Mouse (Mus musculus): ENCODE data around the gene Efcab12. TPM values are rescaled to one million over a fixed set of nuclear protein-coding genes. Genes with fewer than 3 reads are reported as not detected.

Gene Efcab12
- total and polyA plus RNA-seq, 3 experiments: 0.11 TPM; not detected in 2

DNA sequence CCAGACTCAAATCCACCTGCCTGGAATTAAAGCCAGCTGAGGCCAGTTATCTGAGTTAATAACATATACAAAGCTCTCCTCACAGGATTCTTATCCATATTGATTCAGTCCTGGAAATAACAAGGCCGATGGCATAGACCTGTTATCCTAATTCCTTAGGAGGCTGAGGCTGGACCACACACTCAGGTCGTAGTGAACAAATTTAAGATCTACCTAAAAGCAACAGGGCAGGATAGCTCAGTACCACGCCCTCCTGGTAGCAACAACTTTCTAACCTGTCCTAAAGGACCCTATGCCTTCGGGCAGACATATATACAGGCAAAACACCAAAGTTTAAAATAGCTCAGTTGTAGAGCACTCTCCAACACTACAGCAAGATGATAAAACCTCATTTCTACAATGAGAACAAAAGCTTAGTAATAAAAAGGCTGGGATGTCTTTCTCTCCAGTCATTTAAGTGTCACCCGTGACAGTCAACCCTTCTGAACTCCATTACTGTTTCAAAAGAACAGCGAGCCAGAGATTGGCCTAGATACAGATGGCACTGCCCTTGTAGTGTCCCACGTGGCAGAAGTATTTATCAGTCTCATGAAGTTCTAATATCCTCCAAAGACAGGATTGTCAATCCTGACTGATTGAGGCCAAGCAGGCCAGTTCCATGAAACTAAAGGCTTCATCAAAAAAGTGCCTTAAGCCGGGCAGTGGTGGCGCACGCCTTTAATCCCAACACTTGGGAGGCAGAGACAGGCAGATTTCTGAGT, 33.6 kb downstream of the Efcab12 start:
- peaks cover 29% of the 10 kb centered on the region for H3K79me2 ChIP-seq (ENCODE audit: control insufficient read depth, insufficient read depth, low read length, poor library complexity)
- H3K9me3 ChIP-seq (replicated peaks; ENCODE audit: insufficient read depth, low read length): no peaks in the 10 kb centered on the region
- H3K4me1 ChIP-seq (ENCODE audit: control insufficient read depth in 1 of 2, insufficient read depth in 2 of 2, low read length in 2 of 2): peaks cover 0 to 8% of the 10 kb centered on the region in 2 experiments; a peak in 1 of 4 replicates
- H3K36me3 ChIP-seq (ENCODE audit: control insufficient read depth in 1 of 2, insufficient read depth in 2 of 2, low read length in 2 of 2): peaks cover 9 to 14% of the 10 kb centered on the region in 2 experiments
- H3K27ac ChIP-seq (ENCODE audit: control insufficient read depth, low read depth, low read length): no peak overlapping the region
- no peaks in the 10 kb centered on the region for H3K27me3 ChIP-seq (ENCODE audit: control insufficient read depth in 1 of 2, insufficient read depth in 2 of 2, low read length in 2 of 2)
- no peak overlapping the region for H3K9ac ChIP-seq (ENCODE audit: control insufficient read depth, low read depth, low read length, poor library complexity, severe bottlenecking)
- TF ChIP-seq CHD2 (IDR thresholded peaks at IDR 0.05; ENCODE audit: low read length) (no peak; the same call in 1 of the 2 replicates), USF1 (IDR thresholded peaks at IDR 0.05; ENCODE audit: low read depth, low read length) (peak; percentile 31; the same call in 1 of the 2 replicates), HCFC1 (IDR thresholded peaks at IDR 0.05; ENCODE audit: low read depth, low read length) (no peak), RAD21 (IDR thresholded peaks at IDR 0.05; ENCODE audit: low read depth, low read length) (no peak), ZNF384 (IDR thresholded peaks at IDR 0.05; ENCODE audit: low read depth, low read length) (no peak), ZC3H11A (IDR thresholded peaks at IDR 0.05; ENCODE audit: low read depth, low read length) (no peak), POLR2A (IDR thresholded peaks at IDR 0.05; ENCODE audit: control insufficient read depth in 1 of 2, insufficient read depth in 1 of 2, low read depth in 1 of 2, low read length in 2 of 2, poor library complexity in 1 of 2) (peak; percentile 8 to 79; a peak in 2 of 4 replicates), POLR2AphosphoS2 (IDR thresholded peaks at IDR 0.05; ENCODE audit: low read length) (peak; percentile 72), MAX (IDR thresholded peaks at IDR 0.05; ENCODE audit: low read length) (peak; percentile 42; the same call in 1 of the 2 replicates), CHD1 (IDR thresholded peaks at IDR 0.05; ENCODE audit: low read depth, low read length) (no peak), GABPA (IDR thresholded peaks at IDR 0.05; ENCODE audit: low read depth, low read length) (no peak), USF2 (IDR thresholded peaks at IDR 0.05; ENCODE audit: borderline replicate concordance in 1 of 2, insufficient read depth in 1 of 2, low read depth in 1 of 2, low read length in 2 of 2) (no peak), EP300 (IDR thresholded peaks at IDR 0.05; ENCODE audit: low read depth in 1 of 2, low read length in 2 of 2) (no peak), NELFE (IDR thresholded peaks at IDR 0.05; ENCODE audit: low read depth, low read length) (0 out of 2 replicates have a peak, but pooled peaks have one; percentile 6), UBTF (IDR thresholded peaks at IDR 0.05; ENCODE audit: borderline replicate concordance, insufficient read depth, low read depth, low read length) (no peak), JUND (IDR thresholded peaks at IDR 0.05; ENCODE audit: low read depth, low read length) (no peak), MEF2A (IDR thresholded peaks at IDR 0.05; ENCODE audit: extremely low read depth, insufficient replicate concordance, low read depth, low read length, poor library complexity, severe bottlenecking) (no peak), MYB (IDR thresholded peaks at IDR 0.05; ENCODE audit: low read depth, low read length) (peak; percentile 65; the same call in 1 of the 2 replicates), ZMIZ1 (IDR thresholded peaks at IDR 0.05; ENCODE audit: low read depth, low read length) (peak; percentile 83; the same call in 1 of the 2 replicates), MYC (IDR thresholded peaks at IDR 0.05; ENCODE audit: low read depth, low read length) (0 out of 2 replicates have a peak, but pooled peaks have one; percentile 46), MAFK (IDR thresholded peaks at IDR 0.05; ENCODE audit: borderline replicate concordance, low read depth, low read length) (no peak), ELF1 (IDR thresholded peaks at IDR 0.05; ENCODE audit: low read depth, low read length) (no peak), BHLHE40 (IDR thresholded peaks at IDR 0.05; ENCODE audit: borderline replicate concordance, low read depth, low read length) (no peak), POLR2AphosphoS5 (IDR thresholded peaks at IDR 0.05; ENCODE audit: borderline replicate concordance, low read depth, low read length) (peak; percentile 67; the same call in 1 of the 2 replicates)
- peak; percentile 57 for DNase-seq (ENCODE audit: low read depth, low spot score)
- no peak overlapping the region for H3K4me3 ChIP-seq (ENCODE audit: control insufficient read depth in 1 of 2, insufficient read depth in 1 of 2, low read depth in 2 of 2, low read length in 2 of 2)

Measured in MEL (cell line).